Mouse (Mus musculus): ENCODE data around the gene Large1. TPM values are rescaled to one million over a fixed set of nuclear protein-coding genes. Genes with fewer than 3 reads are reported as not detected.
"Not testable (repeated sequence)": the region's sequence is repeated elsewhere in the genome, so short reads cannot be mapped to it uniquely, and the experiment has no call there.

Gene Large1
- polyA plus RNA-seq, 1 experiment from 2014 or later = 2.8 TPM

DNA sequence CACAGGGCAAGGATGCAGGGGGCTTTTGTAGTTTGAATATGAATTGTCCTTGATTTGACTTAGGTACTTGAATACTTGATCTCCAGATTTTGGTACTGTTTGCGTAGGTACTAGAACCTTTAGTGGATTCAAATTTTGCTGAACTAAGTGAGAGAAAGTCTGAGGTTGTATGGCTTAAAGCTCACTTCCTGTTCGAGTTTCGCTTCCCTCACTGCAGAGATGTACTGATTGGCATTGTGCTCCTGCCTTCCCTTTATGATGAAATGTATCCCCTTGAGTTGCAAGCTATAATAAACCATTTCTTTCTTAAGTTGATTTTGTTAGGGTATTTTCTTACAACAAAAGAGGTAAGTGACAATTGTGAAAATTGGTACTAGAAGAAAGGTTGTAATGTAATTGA is 253.8 kb downstream of the Large1 start:
- Histone ChIP-seq H3K4me3 (ENCODE audit: low read depth, low read length) (no peak overlapping the region), H3K4me1 (replicated peaks; ENCODE audit: control insufficient read depth, insufficient read depth, low read length) (no peaks in the 10 kb centered on the region; the same call in 1 of the 2 replicates), H3K9ac (ENCODE audit: low read depth, low read length) (no peak overlapping the region), H3K4me2 (replicated peaks; ENCODE audit: low read depth) (no peak overlapping the region), H3K9me3 (ENCODE audit: control insufficient read depth) (no peaks in the 10 kb centered on the region), H3K27me3 (replicated peaks; ENCODE audit: control insufficient read depth, insufficient read depth, low read length) (no peaks in the 10 kb centered on the region), H3K36me3 (ENCODE audit: control insufficient read depth, insufficient read depth) (no peaks in the 10 kb centered on the region), H3K27ac (ENCODE audit: low read depth, low read length) (no peak overlapping the region)
- TF ChIP-seq CTCF (IDR thresholded peaks at IDR 0.05; ENCODE audit: low read depth) = no peak
- WGBS = 80% methylated on average over 3 of the region's 3 CpGs
- ATAC-seq = no peak

DNA sequence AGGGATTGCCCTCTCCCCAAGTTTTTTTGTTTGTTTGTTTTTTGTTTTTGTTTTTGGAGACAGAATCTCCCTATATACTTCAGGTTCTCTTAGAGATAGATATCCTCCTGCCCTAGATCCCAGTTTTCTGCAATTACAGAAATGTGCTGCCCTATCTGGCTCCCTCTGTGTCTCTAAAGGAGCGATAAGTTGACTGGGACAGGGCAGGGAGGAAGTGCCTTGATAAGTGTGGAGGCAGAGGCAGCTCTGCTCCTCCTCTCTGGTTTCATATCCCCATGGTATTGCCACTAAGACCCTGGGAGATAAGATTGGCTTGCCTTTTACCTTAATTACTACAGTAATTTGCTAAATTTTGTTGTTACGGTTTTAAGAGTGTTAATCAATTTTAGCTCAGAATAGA is 256.4 kb downstream of the Large1 start:
- no peak overlapping the region for H3K27ac ChIP-seq (ENCODE audit: low read depth, low read length)
- H3K4me3 ChIP-seq (ENCODE audit: low read depth, low read length) = no peak overlapping the region
- WGBS = 51% methylated on average over 2 of the region's 2 CpGs
- no peak overlapping the region for H3K9ac ChIP-seq (ENCODE audit: low read depth, low read length)
- no peaks in the 10 kb centered on the region; the same call in 1 of the 2 replicates for H3K4me1 ChIP-seq (replicated peaks; ENCODE audit: control insufficient read depth, insufficient read depth, low read length)
- H3K9me3 ChIP-seq (ENCODE audit: control insufficient read depth) = no peaks in the 10 kb centered on the region
- no peak for ATAC-seq
- no peak overlapping the region for H3K4me2 ChIP-seq (replicated peaks; ENCODE audit: low read depth)
- no peak for TF ChIP-seq CTCF (IDR thresholded peaks at IDR 0.05; ENCODE audit: low read depth)
- no peaks in the 10 kb centered on the region for H3K36me3 ChIP-seq (ENCODE audit: control insufficient read depth, insufficient read depth)
- no peaks in the 10 kb centered on the region for H3K27me3 ChIP-seq (replicated peaks; ENCODE audit: control insufficient read depth, insufficient read depth, low read length)

GRCm38 (mm10) chr8:73077746-73078145 is 275.6 kb downstream of the Large1 start:
- H3K9ac ChIP-seq (ENCODE audit: low read depth, low read length); H3K27me3 ChIP-seq (replicated peaks; ENCODE audit: control insufficient read depth, insufficient read depth, low read length); H3K9me3 ChIP-seq (ENCODE audit: control insufficient read depth); H3K36me3 ChIP-seq (ENCODE audit: control insufficient read depth, insufficient read depth); H3K4me2 ChIP-seq (replicated peaks; ENCODE audit: low read depth); H3K27ac ChIP-seq (ENCODE audit: low read depth, low read length); H3K4me1 ChIP-seq (replicated peaks; ENCODE audit: control insufficient read depth, insufficient read depth, low read length); ATAC-seq; H3K4me3 ChIP-seq (ENCODE audit: low read depth, low read length): not testable (repeated sequence)
- WGBS = 93% methylated on average over 1 of the region's 1 CpGs

- no peak for ATAC-seq
- Histone ChIP-seq H3K4me2 (replicated peaks; ENCODE audit: low read depth) (no peak overlapping the region), H3K27me3 (replicated peaks; ENCODE audit: control insufficient read depth, insufficient read depth, low read length) (no peaks in the 10 kb centered on the region), H3K4me1 (replicated peaks; ENCODE audit: control insufficient read depth, insufficient read depth, low read length) (0 out of 2 replicates have a peak, but pooled peaks cover 3% of the 10 kb centered on the region), H3K36me3 (ENCODE audit: control insufficient read depth, insufficient read depth) (no peaks in the 10 kb centered on the region), H3K9ac (ENCODE audit: low read depth, low read length) (no peak overlapping the region), H3K9me3 (ENCODE audit: control insufficient read depth) (no peaks in the 10 kb centered on the region), H3K27ac (ENCODE audit: low read depth, low read length) (no peak overlapping the region), H3K4me3 (ENCODE audit: low read depth, low read length) (no peak overlapping the region)
- 46% methylated on average over 1 of the region's 1 CpGs for WGBS
- no peak for TF ChIP-seq CTCF (IDR thresholded peaks at IDR 0.05; ENCODE audit: low read depth)
Measured at GRCm38 (mm10) chr8:73061410-73061809, 291.9 kb downstream of the Large1 start.

GRCm38 (mm10) chr8:73054726-73055125 is 298.6 kb downstream of the Large1 start:
- TF ChIP-seq CTCF (IDR thresholded peaks at IDR 0.05; ENCODE audit: low read depth) = no peak
- H3K36me3 ChIP-seq (ENCODE audit: control insufficient read depth, insufficient read depth) = no peaks in the 10 kb centered on the region
- no peak overlapping the region for H3K4me3 ChIP-seq (ENCODE audit: low read depth, low read length)
- no peak overlapping the region for H3K9ac ChIP-seq (ENCODE audit: low read depth, low read length)
- no peaks in the 10 kb centered on the region for H3K9me3 ChIP-seq (ENCODE audit: control insufficient read depth)
- no peak overlapping the region for H3K4me2 ChIP-seq (replicated peaks; ENCODE audit: low read depth)
- H3K27ac ChIP-seq (ENCODE audit: low read depth, low read length) = no peak overlapping the region
- 48% methylated on average over 1 of the region's 1 CpGs for WGBS
- no peaks in the 10 kb centered on the region for H3K4me1 ChIP-seq (replicated peaks; ENCODE audit: control insufficient read depth, insufficient read depth, low read length)
- no peaks in the 10 kb centered on the region for H3K27me3 ChIP-seq (replicated peaks; ENCODE audit: control insufficient read depth, insufficient read depth, low read length)
- no peak for ATAC-seq

- H3K27me3 ChIP-seq (replicated peaks; ENCODE audit: control insufficient read depth, insufficient read depth, low read length) = no peaks in the 10 kb centered on the region
- no peak for TF ChIP-seq CTCF (IDR thresholded peaks at IDR 0.05; ENCODE audit: low read depth)
- no peaks in the 10 kb centered on the region for H3K9me3 ChIP-seq (ENCODE audit: control insufficient read depth)
- no peak overlapping the region for H3K4me3 ChIP-seq (ENCODE audit: low read depth, low read length)
- no peak for ATAC-seq
- no peaks in the 10 kb centered on the region for H3K4me1 ChIP-seq (replicated peaks; ENCODE audit: control insufficient read depth, insufficient read depth, low read length)
- H3K36me3 ChIP-seq (ENCODE audit: control insufficient read depth, insufficient read depth) = no peaks in the 10 kb centered on the region
- H3K9ac ChIP-seq (ENCODE audit: low read depth, low read length) = no peak overlapping the region
- WGBS = 88% methylated on average over 3 of the region's 3 CpGs
- H3K27ac ChIP-seq (ENCODE audit: low read depth, low read length) = no peak overlapping the region
- no peak overlapping the region for H3K4me2 ChIP-seq (replicated peaks; ENCODE audit: low read depth)
Measured at GRCm38 (mm10) chr8:73053878-73054277, 299.5 kb downstream of the Large1 start.

- Histone ChIP-seq H3K27ac (ENCODE audit: low read depth, low read length) (no peak overlapping the region), H3K4me3 (ENCODE audit: low read depth, low read length) (no peak overlapping the region), H3K4me2 (replicated peaks; ENCODE audit: low read depth) (no peak overlapping the region), H3K9ac (ENCODE audit: low read depth, low read length) (no peak overlapping the region), H3K9me3 (ENCODE audit: control insufficient read depth) (no peaks in the 10 kb centered on the region), H3K36me3 (ENCODE audit: control insufficient read depth, insufficient read depth) (no peaks in the 10 kb centered on the region), H3K27me3 (replicated peaks; ENCODE audit: control insufficient read depth, insufficient read depth, low read length) (no peaks in the 10 kb centered on the region), H3K4me1 (replicated peaks; ENCODE audit: control insufficient read depth, insufficient read depth, low read length) (no peaks in the 10 kb centered on the region)
- 65% methylated on average over 1 of the region's 1 CpGs for WGBS
- no peak for TF ChIP-seq CTCF (IDR thresholded peaks at IDR 0.05; ENCODE audit: low read depth)
- no peak for ATAC-seq
Measured at GRCm38 (mm10) chr8:73052414-73052813, 300.9 kb downstream of the Large1 start.

Measured in intestine, postnatal 0 days (tissue).